Mouse (Mus musculus) frontal cortex, postnatal 25 days (tissue): ENCODE measurements at regions not wholly inside any gene's neighbourhood (a gene's known extent, or its start where the extent isn't known, plus 50 kb on each side); places are given as distances from the start of the nearest gene placed in this dataset.
A peak's percentile ranks its signal among the peaks of the same experiment; 100 is the strongest.

Experiments
- DNase-seq, 2 experiments: peaks; one replicate each; pipeline ENCODE4 v3.0.0; 2022; ENCODE audit warnings: low spot score in 2 of 2

DNA sequence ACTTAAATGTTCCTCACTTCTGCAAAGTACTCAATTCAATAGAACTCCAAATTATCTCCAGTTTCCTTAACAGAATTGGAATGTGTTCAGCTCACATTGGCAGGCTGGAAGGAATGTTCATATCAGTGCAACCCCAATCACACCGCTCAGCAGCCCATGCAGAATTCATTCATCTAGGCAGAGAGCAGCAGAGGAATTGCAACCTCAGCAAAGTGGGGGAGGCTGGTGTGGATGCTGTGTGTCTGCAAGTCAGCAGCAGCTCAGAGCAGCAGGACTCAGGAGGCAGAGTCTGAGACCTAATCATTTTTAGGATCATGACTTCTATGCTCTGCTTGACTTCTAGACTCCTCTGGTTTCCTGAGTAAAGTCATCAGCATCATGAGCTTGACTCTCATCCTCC, 100.7 kb upstream of the Chrna7 start:
- no peak for DNase-seq

GRCm38 (mm10) chr7:63319594-63319993, 107.2 kb upstream of the Chrna7 start:
- peak; percentile 71 to 74 for DNase-seq

DNA sequence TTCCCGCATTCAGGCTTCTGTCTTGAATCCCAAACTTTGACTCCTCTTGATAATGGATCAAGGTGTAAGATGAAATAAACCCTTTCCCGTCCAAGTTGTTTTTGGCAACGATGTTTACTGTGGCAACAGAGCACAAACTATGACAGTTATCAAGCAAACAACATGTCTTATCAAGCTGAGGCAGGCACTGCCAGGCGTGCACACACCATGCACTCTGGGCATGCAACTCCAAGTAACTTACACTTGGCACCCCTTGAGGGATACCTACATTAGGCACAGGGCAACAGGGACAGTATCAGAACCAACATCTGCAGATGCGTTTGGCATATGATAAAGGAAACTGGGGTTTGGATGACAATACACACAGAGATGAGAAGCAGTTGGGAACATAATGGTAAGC, 108.8 kb upstream of the Chrna7 start:
- DNase-seq = no peak

- peak; percentile 40 to 59 for DNase-seq
Measured at GRCm38 (mm10) chr7:63321951-63322710, 109.8 kb upstream of the Chrna7 start.

DNA sequence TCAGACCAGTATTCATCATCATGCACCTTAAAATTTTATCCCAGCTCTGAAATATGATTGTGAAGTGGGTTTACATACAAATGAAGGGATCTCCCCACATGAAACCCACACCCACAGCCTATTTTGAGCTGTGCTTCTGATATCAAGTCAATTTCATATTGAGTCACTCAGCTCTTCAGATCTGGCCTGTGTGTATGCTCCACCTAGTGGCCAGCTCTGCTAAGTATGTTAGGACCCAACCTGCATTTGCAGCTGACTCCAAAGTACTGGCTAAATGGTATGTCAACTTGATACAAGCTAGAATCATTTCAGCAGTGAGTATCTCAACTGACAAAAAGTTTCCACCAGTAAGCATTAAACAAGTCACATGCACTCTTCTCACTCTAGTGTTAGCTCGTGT, 109.4 kb upstream of the Otud7a start:
- DNase-seq = no peak

DNA sequence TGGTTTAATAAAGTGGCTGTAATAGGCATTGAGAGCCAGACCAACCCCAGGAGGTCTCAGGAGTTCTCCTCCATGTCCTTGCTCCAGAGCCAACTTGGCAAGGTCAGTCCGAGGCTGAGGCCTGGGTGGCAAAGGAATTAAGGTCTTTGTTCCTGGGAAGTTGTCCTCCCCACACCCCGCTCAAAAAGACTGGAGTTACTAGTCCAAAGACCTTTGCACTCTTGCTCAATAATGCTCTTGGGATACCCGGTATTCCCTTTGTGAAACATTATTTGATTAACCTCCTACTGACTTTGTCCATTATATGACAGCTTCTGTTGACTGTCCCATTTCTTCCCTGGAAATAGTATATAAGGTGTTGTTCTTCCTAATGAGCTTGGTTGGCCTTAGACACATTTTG, 108.5 kb upstream of the Otud7a start:
- DNase-seq = no peak

DNA sequence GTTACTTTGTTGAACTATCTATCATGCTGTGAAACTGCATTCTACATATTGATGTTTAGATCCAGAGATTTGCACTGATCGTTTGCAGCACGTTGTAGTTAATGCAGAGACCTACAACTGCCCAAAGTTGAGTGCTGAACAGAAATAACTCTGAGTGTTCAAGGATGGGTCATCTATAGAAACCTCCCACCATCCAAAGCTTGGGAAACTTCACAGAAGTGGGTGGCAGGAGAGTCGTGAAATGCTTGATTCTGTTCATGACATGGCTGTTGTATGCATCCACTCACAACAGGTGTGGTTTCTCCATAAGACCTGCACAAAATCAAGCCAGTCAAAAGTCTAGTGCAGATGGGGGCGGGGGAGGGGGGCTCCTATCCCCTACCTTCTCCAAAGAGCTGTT, 102.8 kb upstream of the Otud7a start:
- DNase-seq = no peak

- peak; percentile 62 to 76 for DNase-seq
Measured at GRCm38 (mm10) chr7:63345671-63346392, 98.7 kb upstream of the Otud7a start.

DNA sequence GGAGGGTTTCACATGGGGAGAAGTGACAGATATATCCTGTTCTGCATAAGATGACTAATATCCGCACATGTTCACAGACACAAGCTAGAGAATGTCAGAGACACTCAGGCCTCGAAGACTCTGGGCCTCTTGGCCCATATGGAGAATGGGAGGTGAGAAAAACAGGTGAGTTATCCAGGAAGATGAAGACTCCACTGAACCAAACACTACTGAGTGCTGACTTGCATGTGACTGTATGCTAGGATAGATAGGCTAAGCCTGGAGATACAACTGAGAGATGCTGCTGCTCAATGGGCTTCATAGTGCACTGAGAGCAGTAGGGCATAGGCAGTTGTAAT, 98.2 kb upstream of the Otud7a start:
- DNase-seq = peak in 1 of 2 experiments; percentile 16
